Mouse (Mus musculus) heart, adult 2 months (tissue): ENCODE results near the gene Gm42791.
A peak's percentile ranks its signal among the peaks of the same experiment; 100 is the strongest.

Source experiments
- CTCF ChIP-seq: fragments of 200-600 bp; IDR thresholded peaks from 2 replicates; pipeline ENCODE4 v1.8.1; 2022; ENCODE audit warnings: antibody characterized with exemption, mild to moderate bottlenecking, moderate library complexity
- POLR2A ChIP-seq: fragments of 200-500 bp; IDR thresholded peaks from 2 replicates; pipeline ENCODE4 v1.6.1; 2011; ENCODE audit warnings: mild to moderate bottlenecking, low read depth, low read length, control low read depth; ENCODE audit not compliant: insufficient read depth

DNA sequence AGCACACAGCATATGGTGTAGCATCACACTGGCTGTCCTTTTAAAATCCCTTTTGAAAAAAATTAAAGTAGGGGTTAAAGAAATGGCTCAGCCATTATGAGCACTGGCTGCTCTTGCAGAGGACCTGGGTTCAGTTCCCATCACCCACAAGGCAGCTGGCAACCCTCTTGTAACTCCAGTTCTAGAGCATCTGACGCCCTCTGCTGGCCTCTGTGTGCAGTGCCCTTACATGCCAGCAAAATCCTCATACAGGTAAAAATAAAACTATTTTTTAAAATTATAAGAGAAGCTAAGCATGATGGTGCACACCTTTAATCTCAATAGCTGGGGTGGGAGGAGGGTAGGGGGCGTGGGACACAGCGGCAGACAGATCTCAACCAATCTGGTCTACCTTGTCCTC lies 42.0 kb upstream of the Gm42791 start:
- TF ChIP-seq POLR2A (no peak), CTCF (peak; percentile 31)
